In the genomic region with DNA sequence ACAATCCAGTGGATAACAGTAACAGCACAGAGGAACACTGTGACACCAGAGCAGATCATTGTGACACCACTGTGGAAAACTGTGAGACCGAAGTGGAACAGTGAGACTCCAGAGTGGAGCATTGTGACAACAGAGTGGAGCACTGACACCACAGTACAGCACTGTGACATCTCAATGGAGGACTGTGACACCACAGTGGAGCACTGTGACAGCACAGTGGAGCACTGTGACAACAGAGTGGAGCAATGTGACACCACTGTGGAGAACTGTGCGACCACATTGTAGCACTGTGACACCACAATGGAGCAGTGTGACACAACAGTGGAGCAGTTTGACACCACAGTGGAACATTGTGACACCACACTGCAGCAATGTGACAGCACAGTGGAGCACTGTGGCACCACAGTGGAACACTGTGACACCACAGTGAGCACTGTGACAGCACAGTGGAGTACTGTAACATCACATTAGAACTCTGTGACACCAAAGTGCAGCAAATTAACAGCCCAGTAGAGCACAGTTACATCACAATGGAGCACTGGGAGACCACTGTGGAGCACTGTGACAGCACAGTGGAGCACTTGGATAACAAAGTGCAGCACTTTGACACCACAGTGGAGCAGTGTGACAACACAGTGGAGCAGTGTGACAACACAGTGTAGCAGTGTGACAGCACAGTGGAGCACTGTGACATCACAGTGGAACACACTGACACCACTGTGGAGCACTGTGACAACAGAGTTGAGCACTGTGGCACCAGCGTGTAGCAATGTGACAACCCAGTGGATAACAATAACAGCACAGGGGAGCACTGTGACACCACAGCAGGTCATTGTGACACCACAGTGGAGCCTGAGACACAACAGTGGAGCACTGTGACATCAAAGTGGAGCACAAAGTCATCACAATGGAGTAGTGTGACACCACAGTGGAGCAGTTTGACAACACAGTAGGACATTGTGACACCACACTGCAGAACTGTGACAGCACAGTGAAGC, we compare ENCODE assay signal across 8 mouse cellular contexts.
DNase-seq lines count a peak whose midpoint lies in the region; ATAC-seq lines count a peak whose summit lies in the region.

No protein-coding gene starts in this region.

- H3K27ac ChIP-seq in heart, embryonic 14.5 days (replicated peaks in 1 of 2; ENCODE audit: control insufficient read depth in 1 of 2, insufficient read depth in 1 of 2, low read depth in 2 of 2, low read length in 2 of 2) = no peak overlapping the region
- no peak overlapping the region for H3K27ac ChIP-seq in liver, embryonic 11.5 days (ENCODE audit: low read depth, low read length)
- no peak overlapping the region for H3K27ac ChIP-seq in stomach, embryonic 15.5 days

- no peaks in the 10 kb centered on the region for H3K36me3 ChIP-seq in heart, embryonic 14.5 days (ENCODE audit: control insufficient read depth, insufficient read depth, low read length)
- H3K36me3 ChIP-seq in liver, embryonic 11.5 days (ENCODE audit: control insufficient read depth, insufficient read depth, low read length) = no peaks in the 10 kb centered on the region
- H3K36me3 ChIP-seq in stomach, embryonic 15.5 days = no peaks in the 10 kb centered on the region

- H3K27me3 ChIP-seq in heart, embryonic 14.5 days (ENCODE audit: control insufficient read depth, insufficient read depth, low read length) = no peaks in the 10 kb centered on the region
- H3K27me3 ChIP-seq in liver, embryonic 11.5 days (replicated peaks; ENCODE audit: control insufficient read depth, insufficient read depth, low read length) = no peaks in the 10 kb centered on the region
- H3K27me3 ChIP-seq in stomach, embryonic 15.5 days (replicated peaks) = no peaks in the 10 kb centered on the region

- no peak overlapping the region for H3K9ac ChIP-seq in heart, embryonic 14.5 days (ENCODE audit: low read length)
- H3K9ac ChIP-seq in liver, embryonic 11.5 days (ENCODE audit: low read depth, low read length) = no peak overlapping the region
- no peak overlapping the region for H3K9ac ChIP-seq in stomach, embryonic 15.5 days

- peak; percentile 16 to 21 for DNase-seq in gastrocnemius, postnatal 4 days (ENCODE audit: low spot score in 2 of 2)
- no peak for DNase-seq in gastrocnemius, postnatal 10 days
- DNase-seq in 416B (ENCODE audit: low read depth) = peak; percentile 30
- DNase-seq in liver, embryonic 11.5 days (ENCODE audit: low spot score) = peak; percentile 31
- no peak for DNase-seq in left cerebral cortex, adult 18-20 months (ENCODE audit: low spot score in 2 of 2)
- DNase-seq in ovary, postnatal 14 days (ENCODE audit: low spot score) = no peak

- H3K9me3 ChIP-seq in heart, embryonic 14.5 days (ENCODE audit: control insufficient read depth, low read length) = peaks cover 76% of the 10 kb centered on the region
- peaks cover 69% of the 10 kb centered on the region for H3K9me3 ChIP-seq in liver, embryonic 11.5 days (ENCODE audit: control insufficient read depth, low read length)
- H3K9me3 ChIP-seq in stomach, embryonic 15.5 days = peaks cover 18% of the 10 kb centered on the region; the same call in 1 of the 2 replicates

- WGBS in heart, embryonic 14.5 days = 68% methylated on average over 3 of the region's 3 CpGs
- 66% methylated on average over 3 of the region's 3 CpGs for WGBS in liver, embryonic 11.5 days
- 74% methylated on average over 3 of the region's 3 CpGs for WGBS in stomach, embryonic 15.5 days

- H3K4me1 ChIP-seq in heart, embryonic 14.5 days (ENCODE audit: control insufficient read depth in 2 of 2, insufficient read depth in 2 of 2, low read length in 2 of 2) = no peaks in the 10 kb centered on the region
- H3K4me1 ChIP-seq in liver, embryonic 11.5 days (replicated peaks; ENCODE audit: control insufficient read depth, insufficient read depth, low read length) = no peaks in the 10 kb centered on the region
- H3K4me1 ChIP-seq in stomach, embryonic 15.5 days = no peaks in the 10 kb centered on the region

- H3K4me3 ChIP-seq in heart, embryonic 14.5 days (ENCODE audit: control insufficient read depth in 1 of 2, insufficient read depth in 1 of 2, low read depth in 1 of 2, low read length in 2 of 2) = no peak overlapping the region
- H3K4me3 ChIP-seq in liver, embryonic 11.5 days (ENCODE audit: low read depth, low read length) = no peak overlapping the region
- no peak overlapping the region for H3K4me3 ChIP-seq in stomach, embryonic 15.5 days (replicated peaks)

- 0 out of 2 replicates have a peak, but pooled peaks have one; percentile 2 for ATAC-seq in heart, embryonic 14.5 days (ENCODE audit: insufficient number of reproducible peaks, insufficient read depth, low FRiP score, low read depth)
- peak; percentile 16 for ATAC-seq in liver, embryonic 11.5 days (replicated peaks; ENCODE audit: low FRiP score)
- peak; percentile 1; the same call in 1 of the 2 replicates for ATAC-seq in stomach, embryonic 15.5 days (ENCODE audit: insufficient read depth, low FRiP score, low read depth)

- H3K4me2 ChIP-seq in heart, embryonic 14.5 days (ENCODE audit: low read length) = no peak overlapping the region
- H3K4me2 ChIP-seq in liver, embryonic 11.5 days = no peak overlapping the region
- H3K4me2 ChIP-seq in stomach, embryonic 15.5 days = no peak overlapping the region

Comparison
In these comparisons a context has a peak if more than half of its experiments do, and no peak if none do; other contexts are left out.
1. DNase-seq: peak in gastrocnemius, postnatal 4 days (2 of 2), 416B (single experiment) and liver, embryonic 11.5 days (single experiment); none in gastrocnemius, postnatal 10 days (single experiment), left cerebral cortex, adult 18-20 months (0 of 2) and ovary, postnatal 14 days (single experiment).
2. Peak in every context shown above with its lines, with median percentiles within 50 percentile points of each other: ATAC-seq.